Mouse (Mus musculus) embryonic fibroblast, embryonic 13.5 days (primary cell): ENCODE results near the gene Hdac11. TPM values are rescaled to one million over a fixed set of nuclear protein-coding genes. Genes with fewer than 3 reads are reported as not detected.

Experiments
- H3K27ac ChIP-seq: 2 replicates; pipeline ENCODE4 v1.5.1; 2012; ENCODE audit warnings: low read length, control low read depth, inconsistent platforms; ENCODE audit not compliant: insufficient read depth
- H3K4me1 ChIP-seq: 2 replicates; pipeline ENCODE4 v1.6.1; 2011; ENCODE audit warnings: low read length; ENCODE audit not compliant: control insufficient read depth, insufficient read depth
- H3K4me3 ChIP-seq: 2 replicates; pipeline ENCODE4 v1.5.1; 2011; ENCODE audit warnings: mild to moderate bottlenecking, control low read depth, low read length; ENCODE audit not compliant: insufficient read depth
- CTCF ChIP-seq: IDR thresholded peaks from 2 replicates; pipeline ENCODE4 v1.5.1; 2011; ENCODE audit warnings: mild to moderate bottlenecking, control low read depth, low read length, moderate library complexity, borderline replicate concordance; ENCODE audit not compliant: insufficient read depth
- POLR2A ChIP-seq: IDR thresholded peaks from 2 replicates; pipeline ENCODE4 v1.6.1; 2011; ENCODE audit warnings: low read depth, mild to moderate bottlenecking, control low read depth, low read length, moderate library complexity
- polyA plus RNA-seq: library from polyadenylated mRNA; stranded (reverse); fragments of >200 nt; gene quantifications from 2 replicates; pipeline ENCODE4 v1.2.4, GENCODE M21; 2011; ENCODE audit warnings: low read depth; ENCODE audit not compliant: missing spikeins, insufficient read length

Hdac11 gene
- polyA plus RNA-seq, 1 experiment: 5.4 TPM

- H3K4me3 ChIP-seq: no peak overlapping the region
- H3K27ac ChIP-seq: no peak overlapping the region
- TF ChIP-seq POLR2A (no peak), CTCF (no peak)
- H3K4me1 ChIP-seq: no peaks in the 10 kb centered on the region
These were observed 25.6 kb upstream of the Hdac11 start for GRCm38 (mm10) chr6:91130856-91131255.

GRCm38 (mm10) chr6:91137343-91137956, 19.0 kb upstream of the Hdac11 start:
- no peak overlapping the region for H3K27ac ChIP-seq
- H3K4me3 ChIP-seq: no peak overlapping the region
- TF ChIP-seq POLR2A (no peak), CTCF (no peak)
- H3K4me1 ChIP-seq: no peaks in the 10 kb centered on the region

GRCm38 (mm10) chr6:91139846-91140245, 16.6 kb upstream of the Hdac11 start:
- Histone ChIP-seq H3K27ac (no peak overlapping the region), H3K4me1 (no peaks in the 10 kb centered on the region), H3K4me3 (no peak overlapping the region)
- TF ChIP-seq CTCF (peak; percentile 86), POLR2A (no peak)

DNA sequence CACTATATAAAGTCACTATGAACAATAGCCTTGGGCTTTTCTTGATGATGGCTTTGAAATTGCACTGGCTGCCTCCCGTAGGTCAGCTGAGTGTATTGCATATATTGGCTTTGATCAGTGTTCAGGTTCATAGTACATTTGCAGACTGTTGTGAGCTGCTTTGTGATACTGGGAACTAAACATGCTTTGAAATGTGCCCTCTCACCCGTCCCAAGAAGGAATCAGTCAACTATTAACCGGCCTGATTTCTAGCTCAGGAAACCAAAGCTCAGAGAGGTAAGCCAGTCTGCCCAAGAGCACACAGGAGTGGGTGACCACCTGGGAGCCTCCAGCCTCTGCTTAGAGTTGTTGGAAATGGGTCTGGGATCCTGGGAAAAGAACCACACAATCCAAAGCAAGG, 11.4 kb upstream of the Hdac11 start:
- Histone ChIP-seq H3K4me1 (peaks cover 3% of the 10 kb centered on the region; the same call in 1 of the 2 replicates), H3K27ac (no peak overlapping the region), H3K4me3 (no peak overlapping the region)
- TF ChIP-seq POLR2A: no peak
- TF ChIP-seq CTCF: no peak

- Histone ChIP-seq H3K4me3 (no peak overlapping the region), H3K27ac (no peak overlapping the region), H3K4me1 (peaks cover 3% of the 10 kb centered on the region; the same call in 1 of the 2 replicates)
- TF ChIP-seq POLR2A (no peak), CTCF (no peak)
These were observed 10.9 kb upstream of the Hdac11 start for GRCm38 (mm10) chr6:91145572-91145971.

DNA sequence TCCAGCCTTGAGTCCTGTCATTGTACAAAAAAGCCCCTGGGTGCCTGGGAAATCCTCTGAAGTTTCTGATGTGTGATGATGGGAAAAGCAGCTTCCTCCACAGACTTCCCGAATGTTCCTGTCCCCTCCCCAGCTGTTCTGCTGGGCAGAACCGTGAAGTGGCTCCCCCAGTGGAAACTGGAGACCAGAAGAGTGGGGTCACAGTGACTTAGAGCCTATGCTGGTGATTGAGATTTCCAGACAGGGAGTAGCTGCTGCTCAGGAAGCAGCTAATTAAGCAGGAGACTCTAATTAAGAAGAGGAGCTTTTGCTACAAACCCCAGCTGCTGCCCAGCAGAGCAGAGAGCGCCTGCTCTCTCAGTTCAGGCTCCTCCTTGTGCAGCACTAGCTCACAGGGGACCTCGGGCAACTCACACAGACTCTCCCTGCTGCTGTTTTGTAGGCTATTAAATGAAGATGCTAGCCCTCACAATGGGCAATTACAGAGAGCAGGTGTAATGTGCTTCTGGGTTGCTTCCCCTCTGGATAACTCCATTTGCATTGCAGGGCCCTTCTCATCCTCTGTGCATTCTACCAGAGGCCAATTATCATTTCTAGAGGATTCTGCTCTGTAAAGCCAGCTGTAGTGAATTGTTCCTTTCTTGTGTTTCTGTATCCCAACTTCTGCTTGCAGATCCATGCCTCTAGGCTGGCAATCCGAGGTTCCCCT, 9.9 kb upstream of the Hdac11 start:
- TF ChIP-seq POLR2A (no peak), CTCF (no peak)
- no peak overlapping the region for H3K4me3 ChIP-seq
- H3K27ac ChIP-seq: no peak overlapping the region
- peaks cover 3% of the 10 kb centered on the region; the same call in 1 of the 2 replicates for H3K4me1 ChIP-seq

- H3K27ac ChIP-seq: no peak overlapping the region
- TF ChIP-seq CTCF: no peak
- no peak for TF ChIP-seq POLR2A
- no peak overlapping the region for H3K4me3 ChIP-seq
- H3K4me1 ChIP-seq: peaks cover 3% of the 10 kb centered on the region; the same call in 1 of the 2 replicates
These were observed 9.2 kb upstream of the Hdac11 start for GRCm38 (mm10) chr6:91147152-91147770.

DNA sequence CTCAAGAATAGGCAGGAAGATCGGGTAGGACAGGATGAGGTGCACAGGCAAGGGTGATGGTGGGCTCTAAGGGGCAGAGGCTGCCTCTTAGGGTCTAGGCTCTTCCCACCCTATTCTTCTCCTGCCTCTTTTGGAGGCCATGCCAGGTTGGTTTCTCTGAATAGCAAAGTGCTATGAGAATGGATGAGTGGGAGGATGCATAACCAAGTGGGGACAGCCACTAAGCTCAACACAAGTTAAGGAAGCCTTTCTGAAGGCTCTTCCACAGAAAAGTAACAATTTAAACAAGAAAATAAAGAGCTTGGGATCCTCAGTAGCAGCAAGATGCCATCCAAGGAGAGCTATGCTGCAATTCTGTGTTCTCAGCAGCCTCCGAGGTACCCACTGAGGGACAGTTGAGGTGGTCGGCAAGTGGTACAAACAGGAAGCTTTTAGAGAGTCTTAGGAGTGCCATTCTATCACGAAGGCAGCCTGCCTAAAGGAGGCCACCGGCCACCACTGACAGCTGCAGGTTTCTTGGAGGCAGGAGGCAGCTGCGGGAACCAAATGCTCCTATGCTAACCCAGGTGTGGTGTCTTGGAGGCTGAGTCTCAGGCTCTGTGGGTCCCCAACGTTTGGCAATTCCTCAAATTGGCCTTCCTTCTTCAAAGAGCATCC, 3.4 kb upstream of the Hdac11 start:
- TF ChIP-seq CTCF (no peak), POLR2A (no peak)
- H3K4me1 ChIP-seq: 0 out of 2 replicates have a peak, but pooled peaks cover 3% of the 10 kb centered on the region
- no peak overlapping the region for H3K27ac ChIP-seq
- H3K4me3 ChIP-seq: no peak overlapping the region

DNA sequence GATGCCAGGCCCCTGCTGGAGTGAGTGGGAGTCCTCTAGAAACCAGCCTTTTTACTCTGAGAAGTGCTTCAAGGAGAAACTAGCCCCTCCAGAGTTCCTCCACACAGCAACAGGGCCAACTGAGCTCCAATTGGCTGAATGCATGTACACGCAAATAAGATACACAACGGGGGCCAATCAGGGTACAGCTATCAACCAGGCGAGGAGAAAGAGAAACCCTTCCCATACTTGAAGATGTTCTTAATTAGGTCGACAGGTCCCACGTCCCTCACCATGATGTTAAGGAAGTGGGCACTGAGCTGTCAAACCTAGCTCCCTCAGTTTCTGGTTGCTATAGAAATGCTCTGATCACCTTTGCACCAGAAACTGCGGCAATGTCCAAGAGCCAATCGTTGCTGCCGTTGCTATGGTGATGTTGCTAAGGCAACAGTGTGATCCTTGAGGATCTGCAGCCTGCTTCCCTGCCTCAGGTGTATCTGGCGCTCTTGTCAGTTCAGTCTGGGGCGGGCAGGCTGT, 2.9 kb upstream of the Hdac11 start:
- TF ChIP-seq POLR2A (no peak), CTCF (no peak)
- no peak overlapping the region for H3K27ac ChIP-seq
- H3K4me3 ChIP-seq: no peak overlapping the region
- H3K4me1 ChIP-seq: 0 out of 2 replicates have a peak, but pooled peaks cover 3% of the 10 kb centered on the region
